Mouse (Mus musculus) testis, adult 2 months (tissue): ENCODE measurements around the gene Tmc6.

Experiments used
- CTCF ChIP-seq: fragments of 200-500 bp; IDR thresholded peaks from 2 replicates; pipeline ENCODE4 v1.5.1; 2012; ENCODE audit warnings: low read depth, mild to moderate bottlenecking, inconsistent platforms, low read length, moderate library complexity; ENCODE audit not compliant: control insufficient read depth, insufficient read depth, insufficient replicate concordance
- POLR2A ChIP-seq: fragments of 200-500 bp; IDR thresholded peaks from 2 replicates; pipeline ENCODE4 v1.6.1; 2012; ENCODE audit warnings: low read depth, mild to moderate bottlenecking, inconsistent platforms, low read length, moderate library complexity; ENCODE audit not compliant: control insufficient read depth

- TF ChIP-seq CTCF: no peak
- TF ChIP-seq POLR2A: no peak
These were observed 63.2 kb downstream of the Tmc6 start for GRCm38 (mm10) chr11:117718838-117719237.
